Mouse (Mus musculus) lung, embryonic 16.5 days (tissue): Measurements from ENCODE around the gene Spock1. TPM values are rescaled to one million over a fixed set of nuclear protein-coding genes. Genes with fewer than 3 reads are reported as not detected.

Experiments
- ATAC-seq: fragments of 200-750 bp; cut with Nextera tagmentation; 2 replicates; pipeline ENCODE4 v1.8.0; 2017; ENCODE audit warnings: low read depth, mild to moderate bottlenecking, moderate library complexity
- H3K27ac ChIP-seq: fragments of 300-500 bp; sonication (generic); 2 replicates; pipeline ENCODE4 v1.5.1; 2014; ENCODE audit warnings: mild to moderate bottlenecking, control low read depth, low read length
- H3K27me3 ChIP-seq: fragments of 300-500 bp; sonication (generic); 2 replicates; pipeline ENCODE4 v1.6.1; 2014; ENCODE audit warnings: low read depth, low read length, mixed read lengths; ENCODE audit not compliant: control insufficient read depth, insufficient read depth
- H3K36me3 ChIP-seq: fragments of 300-500 bp; sonication (generic); 2 replicates; pipeline ENCODE4 v1.6.1; 2014; ENCODE audit warnings: low read length; ENCODE audit not compliant: control insufficient read depth, insufficient read depth
- H3K4me1 ChIP-seq: fragments of 300-500 bp; sonication (generic); replicated peaks from 2 replicates; pipeline ENCODE4 v1.6.1; 2014; ENCODE audit warnings: low read length, mixed read lengths; ENCODE audit not compliant: control insufficient read depth, insufficient read depth
- H3K4me2 ChIP-seq: fragments of 300-500 bp; sonication (generic); 2 replicates; pipeline ENCODE4 v1.6.1; 2014; ENCODE audit warnings: low read depth, low read length, control low read depth
- H3K4me3 ChIP-seq: fragments of 300-500 bp; sonication (generic); 2 replicates; pipeline ENCODE4 v1.5.1; 2014; ENCODE audit warnings: mild to moderate bottlenecking, low read length, control low read depth
- H3K9ac ChIP-seq: fragments of 300-500 bp; sonication (generic); 2 replicates; pipeline ENCODE4 v1.6.1; 2014; ENCODE audit warnings: low read length, control low read depth
- H3K9me3 ChIP-seq: fragments of 300-500 bp; sonication (generic); 2 replicates; pipeline ENCODE4 v1.6.1; 2016; ENCODE audit warnings: low read length; ENCODE audit not compliant: control insufficient read depth
- WGBS: fragments of 180-500 bp; shearing (Covaris S2); extraction: QIAGEN DNeasy Blood & Tissue Kit; methylation state at CpG from one replicate; pipeline ENCODE4 v1.1.7; 2014; 5-methylcytosine and 5-hydroxymethylcytosine counted together
- polyA plus RNA-seq: library from polyadenylated mRNA; unstranded; fragments of >200 nt; fragmentation: Nextera tagmentation; extraction: Ambion mirVana; gene quantifications from 2 replicates; pipeline ENCODE4 v1.2.1, GENCODE M21; 2015

The Spock1 gene
- polyA plus RNA-seq, 1 experiment from 2014 or later: 0.41 TPM

GRCm38 (mm10) chr13:57651236-57651635 lies 256.9 kb downstream of the Spock1 start:
- H3K27ac ChIP-seq: no peak overlapping the region
- no peak overlapping the region for H3K4me2 ChIP-seq
- no peaks in the 10 kb centered on the region for H3K36me3 ChIP-seq
- ATAC-seq: no peak
- H3K9ac ChIP-seq: no peak overlapping the region
- no peaks in the 10 kb centered on the region for H3K4me1 ChIP-seq
- no peaks in the 10 kb centered on the region for H3K27me3 ChIP-seq
- no peaks in the 10 kb centered on the region for H3K9me3 ChIP-seq
- WGBS: 74% methylated on average over 4 of the region's 4 CpGs
- no peak overlapping the region for H3K4me3 ChIP-seq

DNA sequence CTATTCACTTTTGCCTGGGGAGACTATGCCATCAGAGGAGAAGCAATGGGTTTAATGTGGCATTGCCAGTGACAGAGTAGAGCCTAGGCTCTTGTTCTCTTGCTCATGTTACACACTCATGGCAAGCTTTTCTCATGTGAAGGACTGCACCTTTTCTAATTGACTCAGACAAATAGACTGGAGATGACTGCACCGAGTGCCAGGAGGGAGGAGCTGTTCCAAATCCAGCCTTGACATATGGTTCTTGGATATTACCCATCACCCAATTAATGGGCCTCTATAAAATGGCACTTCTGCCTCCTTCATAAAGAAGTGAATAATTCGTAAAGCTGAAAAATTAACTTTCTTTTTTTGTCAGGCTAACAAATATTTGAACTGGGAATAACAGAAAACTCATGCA lies 259.3 kb downstream of the Spock1 start:
- Histone ChIP-seq H3K4me1 (no peaks in the 10 kb centered on the region), H3K9ac (no peak overlapping the region), H3K9me3 (no peaks in the 10 kb centered on the region), H3K27ac (no peak overlapping the region), H3K4me3 (no peak overlapping the region), H3K4me2 (no peak overlapping the region), H3K36me3 (no peaks in the 10 kb centered on the region), H3K27me3 (no peaks in the 10 kb centered on the region)
- 51% methylated on average over 2 of the region's 2 CpGs for WGBS
- ATAC-seq: no peak

GRCm38 (mm10) chr13:57647456-57647855 lies 260.7 kb downstream of the Spock1 start:
- no peak for ATAC-seq
- Histone ChIP-seq H3K36me3 (no peaks in the 10 kb centered on the region), H3K27me3 (no peaks in the 10 kb centered on the region), H3K4me3 (no peak overlapping the region), H3K27ac (no peak overlapping the region), H3K4me1 (no peaks in the 10 kb centered on the region), H3K9ac (no peak overlapping the region), H3K4me2 (no peak overlapping the region), H3K9me3 (no peaks in the 10 kb centered on the region)
- WGBS: 58% methylated on average over 4 of the region's 4 CpGs

GRCm38 (mm10) chr13:57643036-57643435 lies 265.1 kb downstream of the Spock1 start:
- no peak overlapping the region for H3K9ac ChIP-seq
- no peak overlapping the region for H3K4me3 ChIP-seq
- no peak for ATAC-seq
- no peaks in the 10 kb centered on the region for H3K36me3 ChIP-seq
- no peak overlapping the region for H3K27ac ChIP-seq
- H3K27me3 ChIP-seq: no peaks in the 10 kb centered on the region
- 81% methylated on average over 12 of the region's 12 CpGs for WGBS
- no peaks in the 10 kb centered on the region for H3K9me3 ChIP-seq
- no peak overlapping the region for H3K4me2 ChIP-seq
- no peaks in the 10 kb centered on the region for H3K4me1 ChIP-seq

- 66% methylated on average over 4 of the region's 4 CpGs for WGBS
- Histone ChIP-seq H3K27ac (no peak overlapping the region), H3K9me3 (no peaks in the 10 kb centered on the region), H3K36me3 (no peaks in the 10 kb centered on the region), H3K27me3 (no peaks in the 10 kb centered on the region), H3K9ac (no peak overlapping the region), H3K4me2 (no peak overlapping the region), H3K4me3 (no peak overlapping the region), H3K4me1 (no peaks in the 10 kb centered on the region)
- no peak for ATAC-seq
These were observed 266.5 kb downstream of the Spock1 start for GRCm38 (mm10) chr13:57641649-57642048.

DNA sequence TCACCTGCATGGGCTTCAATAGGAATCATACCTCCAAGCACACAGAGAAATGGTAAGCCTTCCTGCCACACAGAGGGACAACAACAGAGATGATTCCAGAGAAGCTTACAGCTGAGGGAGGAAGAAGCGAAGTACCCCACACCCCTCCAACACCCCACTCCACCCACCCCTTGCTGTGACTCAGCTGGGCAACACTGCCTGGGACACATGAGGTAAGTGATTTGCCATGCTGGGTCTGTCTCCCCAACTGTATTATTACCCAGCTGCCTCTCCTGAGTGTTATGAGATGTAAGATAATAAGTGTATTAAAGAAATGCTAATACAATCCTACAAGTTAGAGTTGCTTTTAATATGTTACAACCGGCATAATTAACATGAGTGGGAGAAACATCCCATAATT lies 267.2 kb downstream of the Spock1 start:
- Histone ChIP-seq H3K36me3 (no peaks in the 10 kb centered on the region), H3K9me3 (no peaks in the 10 kb centered on the region), H3K9ac (no peak overlapping the region), H3K4me1 (no peaks in the 10 kb centered on the region), H3K4me2 (no peak overlapping the region), H3K4me3 (no peak overlapping the region), H3K27ac (no peak overlapping the region), H3K27me3 (no peaks in the 10 kb centered on the region)
- no peak for ATAC-seq
- WGBS: 72% methylated on average over 2 of the region's 2 CpGs

GRCm38 (mm10) chr13:57638820-57639219 lies 269.3 kb downstream of the Spock1 start:
- no peaks in the 10 kb centered on the region for H3K4me1 ChIP-seq
- WGBS: 80% methylated on average over 5 of the region's 5 CpGs
- no peak overlapping the region for H3K4me3 ChIP-seq
- no peak overlapping the region for H3K4me2 ChIP-seq
- no peak overlapping the region for H3K9ac ChIP-seq
- no peaks in the 10 kb centered on the region for H3K27me3 ChIP-seq
- no peaks in the 10 kb centered on the region for H3K36me3 ChIP-seq
- no peak overlapping the region for H3K27ac ChIP-seq
- no peaks in the 10 kb centered on the region for H3K9me3 ChIP-seq
- ATAC-seq: no peak

DNA sequence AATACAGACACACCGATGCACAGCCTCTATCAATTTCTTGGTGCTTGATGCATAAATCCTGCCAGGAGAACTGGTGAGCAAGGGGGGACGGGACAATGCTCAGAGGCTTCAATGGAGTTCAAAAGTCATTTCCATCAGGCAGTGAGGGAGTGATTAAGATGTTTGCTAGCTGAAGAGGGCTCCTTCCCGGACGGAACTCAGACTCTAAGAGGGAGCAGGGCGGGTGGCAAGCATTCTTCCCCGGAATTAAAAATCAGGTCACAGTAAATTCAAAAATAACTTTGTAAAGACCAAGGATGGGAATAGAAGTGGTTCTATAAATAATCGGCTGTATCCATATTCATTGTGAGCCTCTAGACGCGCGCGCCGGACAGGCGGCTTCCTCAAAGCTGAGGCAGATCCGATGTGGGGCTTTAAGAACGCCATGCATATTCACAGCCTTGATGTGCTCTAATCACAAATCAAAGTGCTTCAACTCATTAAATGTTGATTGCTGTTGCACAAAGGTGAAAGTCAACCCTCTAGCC lies 270.5 kb downstream of the Spock1 start:
- H3K4me1 ChIP-seq: no peaks in the 10 kb centered on the region
- ATAC-seq: no peak
- WGBS: 79% methylated on average over 15 of the region's 15 CpGs
- H3K9me3 ChIP-seq: no peaks in the 10 kb centered on the region
- H3K4me3 ChIP-seq: no peak overlapping the region
- H3K4me2 ChIP-seq: no peak overlapping the region
- H3K27me3 ChIP-seq: no peaks in the 10 kb centered on the region
- no peak overlapping the region for H3K27ac ChIP-seq
- H3K9ac ChIP-seq: no peak overlapping the region
- H3K36me3 ChIP-seq: no peaks in the 10 kb centered on the region

GRCm38 (mm10) chr13:57637080-57637572 lies 271.0 kb downstream of the Spock1 start:
- no peak overlapping the region for H3K4me3 ChIP-seq
- no peak overlapping the region for H3K4me2 ChIP-seq
- H3K36me3 ChIP-seq: no peaks in the 10 kb centered on the region
- H3K4me1 ChIP-seq: no peaks in the 10 kb centered on the region
- no peak for ATAC-seq
- WGBS: 74% methylated on average over 10 of the region's 10 CpGs
- H3K9me3 ChIP-seq: no peaks in the 10 kb centered on the region
- H3K27ac ChIP-seq: no peak overlapping the region
- H3K9ac ChIP-seq: no peak overlapping the region
- H3K27me3 ChIP-seq: no peaks in the 10 kb centered on the region
